Mouse (Mus musculus): ENCODE measurements around the gene Serinc5. TPM values are rescaled to one million over a fixed set of nuclear protein-coding genes. Genes with fewer than 3 reads are reported as not detected.

The Serinc5 gene
- polyA plus RNA-seq, 1 experiment from 2014 or later = 10.4 TPM

DNA sequence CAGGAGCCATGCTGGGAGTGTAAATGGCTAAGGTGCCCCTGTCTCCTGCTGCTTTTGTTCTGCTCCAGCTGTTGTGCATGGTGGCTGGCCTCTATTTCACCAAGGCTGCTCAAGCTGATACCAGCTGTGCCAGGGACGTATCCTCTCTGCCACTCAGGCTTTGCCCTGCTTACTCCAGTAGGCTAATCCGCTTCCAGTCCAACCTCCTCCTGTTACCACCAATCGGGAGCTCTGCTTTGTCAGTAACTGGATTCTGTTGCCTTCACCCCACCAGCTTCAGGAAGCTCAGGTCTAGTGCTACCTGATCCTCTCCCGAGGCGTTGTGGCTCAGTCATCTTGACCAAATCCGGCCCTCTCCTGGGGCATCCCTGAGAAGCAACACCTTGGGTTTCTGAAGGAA is 33.9 kb downstream of the Serinc5 start:
- H3K9me3 ChIP-seq (ENCODE audit: control insufficient read depth, low read length) = no peaks in the 10 kb centered on the region

DNA sequence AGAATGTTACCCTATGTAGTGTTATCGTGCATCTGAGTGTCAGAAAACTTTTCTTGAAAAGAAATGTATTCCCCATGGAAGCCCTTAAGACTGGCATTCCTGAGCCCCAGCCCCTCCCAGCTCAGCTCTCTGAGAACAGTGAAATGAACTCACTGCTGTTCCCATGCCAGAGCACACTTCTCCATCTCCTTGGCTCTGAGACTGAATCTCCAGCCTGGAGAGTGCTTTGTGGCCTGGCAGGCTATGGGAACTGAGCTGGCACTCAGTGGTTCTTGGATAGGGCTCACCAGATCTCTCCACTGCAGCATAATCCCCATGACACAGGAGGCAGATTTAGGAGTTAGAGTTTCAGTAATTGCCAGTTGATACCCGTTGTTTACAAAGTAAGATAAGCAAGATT is 36.8 kb downstream of the Serinc5 start:
- DNase-seq (ENCODE audit: low spot score) (no peak), ATAC-seq (ENCODE audit: low FRiP score) (no peak)
- Histone ChIP-seq H3K27ac (ENCODE audit: low read depth, low read length) (no peak overlapping the region), H3K9me3 (ENCODE audit: control insufficient read depth, low read length) (no peaks in the 10 kb centered on the region), H3K9ac (ENCODE audit: low read depth, low read length) (no peak overlapping the region), H3K4me2 (replicated peaks; ENCODE audit: low read depth, low read length) (no peak overlapping the region), H3K27me3 (ENCODE audit: control insufficient read depth, insufficient read depth, low read length) (no peaks in the 10 kb centered on the region), H3K4me1 (replicated peaks; ENCODE audit: control insufficient read depth, insufficient read depth, low read length) (no peaks in the 10 kb centered on the region), H3K36me3 (ENCODE audit: control insufficient read depth, insufficient read depth, low read length) (no peaks in the 10 kb centered on the region), H3K4me3 (ENCODE audit: low read depth, low read length) (no peak overlapping the region)
- WGBS = 75% methylated on average over 2 of the region's 2 CpGs

More for the DNA sequence above, 33.9 kb downstream of the Serinc5 start:
- Histone ChIP-seq H3K27ac (ENCODE audit: low read depth, low read length) (no peak overlapping the region), H3K27me3 (ENCODE audit: control insufficient read depth, insufficient read depth, low read length) (no peaks in the 10 kb centered on the region), H3K4me1 (replicated peaks; ENCODE audit: control insufficient read depth, insufficient read depth, low read length) (no peaks in the 10 kb centered on the region), H3K4me3 (ENCODE audit: low read depth, low read length) (no peak overlapping the region), H3K36me3 (ENCODE audit: control insufficient read depth, insufficient read depth, low read length) (no peaks in the 10 kb centered on the region), H3K4me2 (replicated peaks; ENCODE audit: low read depth, low read length) (no peak overlapping the region), H3K9ac (ENCODE audit: low read depth, low read length) (no peak overlapping the region)
- ATAC-seq (ENCODE audit: low FRiP score) = no peak
- no peak for DNase-seq (ENCODE audit: low spot score)
- WGBS = 70% methylated on average over 6 of the region's 6 CpGs

DNA sequence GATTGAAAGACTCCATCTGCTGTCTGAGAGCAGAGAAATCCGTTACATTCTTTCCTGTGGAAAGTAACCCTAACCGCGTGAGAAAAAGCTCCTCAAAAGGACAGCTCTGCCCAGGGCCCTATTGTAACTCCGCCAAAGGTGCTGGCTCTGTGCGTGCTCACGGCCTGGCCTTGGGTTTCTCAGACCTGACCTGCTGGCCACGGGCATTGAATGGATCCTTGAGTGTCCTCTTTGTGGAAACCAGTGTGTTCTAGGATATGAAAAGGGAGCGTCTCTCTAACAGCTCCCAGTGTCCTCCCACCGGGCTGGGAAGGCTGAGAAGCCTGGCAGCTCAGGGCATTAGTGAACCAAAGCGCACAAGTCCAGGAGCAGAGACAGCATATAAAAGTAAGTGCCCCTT is 38.2 kb downstream of the Serinc5 start:
- DNase-seq (ENCODE audit: low spot score) (no peak), ATAC-seq (ENCODE audit: low FRiP score) (no peak)
- 80% methylated on average over 10 of the region's 10 CpGs for WGBS

GRCm38 (mm10) chr13:92650956-92651355 is 40.1 kb downstream of the Serinc5 start:
- no peak overlapping the region for H3K4me3 ChIP-seq (ENCODE audit: low read depth, low read length)
- WGBS = 68% methylated on average over 2 of the region's 2 CpGs

More for the DNA sequence above, 38.2 kb downstream of the Serinc5 start:
- no peaks in the 10 kb centered on the region for H3K9me3 ChIP-seq (ENCODE audit: control insufficient read depth, low read length)
- H3K27me3 ChIP-seq (ENCODE audit: control insufficient read depth, insufficient read depth, low read length) = no peaks in the 10 kb centered on the region
- no peaks in the 10 kb centered on the region for H3K36me3 ChIP-seq (ENCODE audit: control insufficient read depth, insufficient read depth, low read length)
- H3K4me3 ChIP-seq (ENCODE audit: low read depth, low read length) = no peak overlapping the region
- H3K27ac ChIP-seq (ENCODE audit: low read depth, low read length) = no peak overlapping the region
- H3K9ac ChIP-seq (ENCODE audit: low read depth, low read length) = no peak overlapping the region
- H3K4me1 ChIP-seq (replicated peaks; ENCODE audit: control insufficient read depth, insufficient read depth, low read length) = no peaks in the 10 kb centered on the region
- H3K4me2 ChIP-seq (replicated peaks; ENCODE audit: low read depth, low read length) = no peak overlapping the region

DNA sequence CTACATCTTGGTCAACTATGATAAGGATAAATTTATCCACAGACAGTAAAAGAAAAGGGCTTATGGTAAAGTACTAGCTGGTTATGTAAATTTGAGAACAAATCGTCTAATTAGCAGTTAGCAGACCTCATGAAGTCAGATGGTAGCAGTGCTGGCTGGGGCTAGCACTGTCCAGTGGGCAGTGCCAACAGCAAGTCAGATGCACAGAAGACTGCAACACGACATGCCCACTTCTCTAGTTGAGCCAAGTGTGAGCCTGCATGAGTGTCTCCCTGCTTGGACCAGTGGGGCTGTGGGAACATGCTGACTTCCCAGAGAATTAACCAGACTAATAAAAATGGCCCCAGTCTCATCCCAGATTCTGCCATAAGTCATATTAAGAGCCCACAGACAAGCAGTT is 41.6 kb downstream of the Serinc5 start:
- DNase-seq (ENCODE audit: low spot score) = no peak
- H3K27me3 ChIP-seq (ENCODE audit: control insufficient read depth, insufficient read depth, low read length) = no peaks in the 10 kb centered on the region
- 70% methylated on average over 2 of the region's 2 CpGs for WGBS

More at GRCm38 (mm10) chr13:92650956-92651355, 40.1 kb downstream of the Serinc5 start:
- Histone ChIP-seq H3K4me2 (replicated peaks; ENCODE audit: low read depth, low read length) (no peak overlapping the region), H3K9me3 (ENCODE audit: control insufficient read depth, low read length) (no peaks in the 10 kb centered on the region), H3K27me3 (ENCODE audit: control insufficient read depth, insufficient read depth, low read length) (no peaks in the 10 kb centered on the region), H3K36me3 (ENCODE audit: control insufficient read depth, insufficient read depth, low read length) (no peaks in the 10 kb centered on the region), H3K9ac (ENCODE audit: low read depth, low read length) (no peak overlapping the region), H3K4me1 (replicated peaks; ENCODE audit: control insufficient read depth, insufficient read depth, low read length) (no peaks in the 10 kb centered on the region), H3K27ac (ENCODE audit: low read depth, low read length) (no peak overlapping the region)
- DNase-seq (ENCODE audit: low spot score) (no peak), ATAC-seq (ENCODE audit: low FRiP score) (no peak)

GRCm38 (mm10) chr13:92653283-92653682 is 42.4 kb downstream of the Serinc5 start:
- Histone ChIP-seq H3K9ac (ENCODE audit: low read depth, low read length) (no peak overlapping the region), H3K27ac (ENCODE audit: low read depth, low read length) (no peak overlapping the region), H3K4me1 (replicated peaks; ENCODE audit: control insufficient read depth, insufficient read depth, low read length) (no peaks in the 10 kb centered on the region), H3K36me3 (ENCODE audit: control insufficient read depth, insufficient read depth, low read length) (no peaks in the 10 kb centered on the region), H3K27me3 (ENCODE audit: control insufficient read depth, insufficient read depth, low read length) (no peaks in the 10 kb centered on the region), H3K9me3 (ENCODE audit: control insufficient read depth, low read length) (no peaks in the 10 kb centered on the region), H3K4me2 (replicated peaks; ENCODE audit: low read depth, low read length) (no peak overlapping the region), H3K4me3 (ENCODE audit: low read depth, low read length) (no peak overlapping the region)
- ATAC-seq (ENCODE audit: low FRiP score) (no peak), DNase-seq (ENCODE audit: low spot score) (no peak)
- 50% methylated on average over 5 of the region's 5 CpGs for WGBS

More for the DNA sequence above, 41.6 kb downstream of the Serinc5 start:
- H3K36me3 ChIP-seq (ENCODE audit: control insufficient read depth, insufficient read depth, low read length) = no peaks in the 10 kb centered on the region
- H3K9me3 ChIP-seq (ENCODE audit: control insufficient read depth, low read length) = no peaks in the 10 kb centered on the region
- no peak overlapping the region for H3K4me3 ChIP-seq (ENCODE audit: low read depth, low read length)
- no peaks in the 10 kb centered on the region for H3K4me1 ChIP-seq (replicated peaks; ENCODE audit: control insufficient read depth, insufficient read depth, low read length)
- no peak overlapping the region for H3K9ac ChIP-seq (ENCODE audit: low read depth, low read length)
- H3K4me2 ChIP-seq (replicated peaks; ENCODE audit: low read depth, low read length) = no peak overlapping the region
- no peak overlapping the region for H3K27ac ChIP-seq (ENCODE audit: low read depth, low read length)
- ATAC-seq (ENCODE audit: low FRiP score) = no peak

- 80% methylated on average over 4 of the region's 4 CpGs for WGBS
- no peak for ATAC-seq (ENCODE audit: low FRiP score)
Observed at GRCm38 (mm10) chr13:92656815-92657513, 46.1 kb downstream of the Serinc5 start.

GRCm38 (mm10) chr13:92659611-92660010 is 48.7 kb downstream of the Serinc5 start:
- no peak for ATAC-seq (ENCODE audit: low FRiP score)
- Histone ChIP-seq H3K27me3 (ENCODE audit: control insufficient read depth, insufficient read depth, low read length) (no peaks in the 10 kb centered on the region), H3K27ac (ENCODE audit: low read depth, low read length) (no peak overlapping the region), H3K36me3 (ENCODE audit: control insufficient read depth, insufficient read depth, low read length) (no peaks in the 10 kb centered on the region), H3K4me1 (replicated peaks; ENCODE audit: control insufficient read depth, insufficient read depth, low read length) (no peaks in the 10 kb centered on the region), H3K4me3 (ENCODE audit: low read depth, low read length) (no peak overlapping the region), H3K4me2 (replicated peaks; ENCODE audit: low read depth, low read length) (no peak overlapping the region), H3K9ac (ENCODE audit: low read depth, low read length) (no peak overlapping the region), H3K9me3 (ENCODE audit: control insufficient read depth, low read length) (no peaks in the 10 kb centered on the region)
- 70% methylated on average over 3 of the region's 3 CpGs for WGBS
- no peak for DNase-seq (ENCODE audit: low spot score)

More at GRCm38 (mm10) chr13:92656815-92657513, 46.1 kb downstream of the Serinc5 start:
- Histone ChIP-seq H3K9ac (ENCODE audit: low read depth, low read length) (no peak overlapping the region), H3K4me1 (replicated peaks; ENCODE audit: control insufficient read depth, insufficient read depth, low read length) (no peaks in the 10 kb centered on the region), H3K27me3 (ENCODE audit: control insufficient read depth, insufficient read depth, low read length) (no peaks in the 10 kb centered on the region), H3K9me3 (ENCODE audit: control insufficient read depth, low read length) (no peaks in the 10 kb centered on the region), H3K36me3 (ENCODE audit: control insufficient read depth, insufficient read depth, low read length) (no peaks in the 10 kb centered on the region), H3K4me2 (replicated peaks; ENCODE audit: low read depth, low read length) (no peak overlapping the region), H3K27ac (ENCODE audit: low read depth, low read length) (no peak overlapping the region), H3K4me3 (ENCODE audit: low read depth, low read length) (no peak overlapping the region)
- no peak for DNase-seq (ENCODE audit: low spot score)

DNA sequence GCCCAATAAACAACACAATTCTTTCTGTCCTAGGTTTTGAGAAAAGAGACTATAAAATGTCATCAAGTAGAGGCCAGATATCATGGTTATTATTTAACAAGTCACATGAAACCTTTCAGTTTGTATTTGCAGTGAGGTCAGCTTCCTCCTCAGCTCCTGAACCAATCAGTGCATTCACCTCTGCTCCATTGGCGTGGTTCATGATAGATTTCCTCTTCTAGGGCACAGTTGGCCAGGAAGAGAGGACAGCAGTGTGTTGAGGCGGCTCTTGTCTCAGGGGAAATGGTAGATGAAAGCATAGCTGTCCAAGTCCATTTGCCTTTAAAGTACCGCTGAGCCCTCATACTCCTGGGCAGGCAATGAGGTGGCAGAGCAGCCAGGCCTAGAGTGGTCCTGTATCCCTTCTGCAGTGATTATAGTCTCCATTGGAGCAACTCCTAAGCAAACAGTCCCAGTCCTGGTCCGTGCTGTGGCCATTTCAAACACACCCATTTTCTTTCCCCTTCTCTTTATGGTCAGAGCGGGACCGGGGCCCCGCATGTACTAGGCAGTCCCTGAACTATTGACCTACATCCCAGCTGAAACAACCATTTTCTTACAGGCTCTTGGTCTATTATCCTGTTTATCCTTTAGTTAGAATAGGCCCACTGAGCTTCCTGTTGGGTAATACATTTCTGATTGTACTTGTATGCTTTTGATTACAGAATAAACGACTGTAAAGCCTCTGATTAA is 51.8 kb downstream of the Serinc5 start:
- no peak for DNase-seq (ENCODE audit: low spot score)
- Histone ChIP-seq H3K9ac (ENCODE audit: low read depth, low read length) (no peak overlapping the region), H3K4me2 (replicated peaks; ENCODE audit: low read depth, low read length) (no peak overlapping the region), H3K36me3 (ENCODE audit: control insufficient read depth, insufficient read depth, low read length) (no peaks in the 10 kb centered on the region), H3K9me3 (ENCODE audit: control insufficient read depth, low read length) (no peaks in the 10 kb centered on the region), H3K4me3 (ENCODE audit: low read depth, low read length) (no peak overlapping the region), H3K27me3 (ENCODE audit: control insufficient read depth, insufficient read depth, low read length) (no peaks in the 10 kb centered on the region), H3K27ac (ENCODE audit: low read depth, low read length) (no peak overlapping the region), H3K4me1 (replicated peaks; ENCODE audit: control insufficient read depth, insufficient read depth, low read length) (no peaks in the 10 kb centered on the region)
- WGBS = 63% methylated on average over 8 of the region's 8 CpGs
- no peak for ATAC-seq (ENCODE audit: low FRiP score)

Data from hindbrain, embryonic 11.5 days (tissue).